Mouse (Mus musculus) forebrain, embryonic 13.5 days (tissue): ENCODE measurements around the gene Sorl1. TPM values are rescaled to one million over a fixed set of nuclear protein-coding genes. Genes with fewer than 3 reads are reported as not detected.

ENCODE experiments used
- ATAC-seq: fragments of 200-750 bp; cut with Nextera tagmentation; 2 replicates; pipeline ENCODE4 v1.8.0; 2017
- H3K27ac ChIP-seq: fragments of 300-500 bp; sonication (generic); 2 replicates; pipeline ENCODE4 v1.5.1; 2015; ENCODE audit warnings: inconsistent platforms, mild to moderate bottlenecking, moderate library complexity
- H3K27me3 ChIP-seq: fragments of 300-500 bp; sonication (generic); 2 replicates; pipeline ENCODE4 v1.6.1; 2015; ENCODE audit warnings: mild to moderate bottlenecking, inconsistent platforms
- H3K36me3 ChIP-seq: fragments of 300-500 bp; sonication (generic); 2 replicates; pipeline ENCODE4 v1.6.1; 2015; ENCODE audit warnings: mild to moderate bottlenecking, inconsistent platforms; ENCODE audit not compliant: poor library complexity, severe bottlenecking
- H3K4me1 ChIP-seq: fragments of 300-500 bp; sonication (generic); 2 replicates; pipeline ENCODE4 v1.6.1; 2015; ENCODE audit warnings: inconsistent platforms
- H3K4me2 ChIP-seq: fragments of 300-500 bp; sonication (generic); 2 replicates; pipeline ENCODE4 v1.6.1; 2015; ENCODE audit warnings: inconsistent platforms, mild to moderate bottlenecking, moderate library complexity
- H3K4me3 ChIP-seq: fragments of 300-500 bp; sonication (generic); 2 replicates; pipeline ENCODE4 v1.5.1; 2015; ENCODE audit warnings: mild to moderate bottlenecking, inconsistent platforms
- H3K9ac ChIP-seq: fragments of 300-500 bp; sonication (generic); 2 replicates; pipeline ENCODE4 v1.6.1; 2015; ENCODE audit warnings: mild to moderate bottlenecking, inconsistent platforms
- H3K9me3 ChIP-seq: fragments of 300-500 bp; sonication (generic); replicated peaks from 2 replicates; pipeline ENCODE4 v1.6.1; 2016; ENCODE audit warnings: inconsistent platforms
- WGBS: fragments of 180-500 bp; shearing (Covaris S2); methylation state at CpG from one replicate; pipeline ENCODE4 v1.1.7; 2015; 5-methylcytosine and 5-hydroxymethylcytosine counted together
- polyA plus RNA-seq: library from polyadenylated mRNA; unstranded; fragments of >200 nt; fragmentation: Nextera tagmentation; extraction: Ambion mirVana; gene quantifications from 2 replicates; pipeline ENCODE4 v1.2.1, GENCODE M21; 2015

Sorl1 gene
- polyA plus RNA-seq, 1 experiment from 2014 or later: 11.5 TPM

DNA sequence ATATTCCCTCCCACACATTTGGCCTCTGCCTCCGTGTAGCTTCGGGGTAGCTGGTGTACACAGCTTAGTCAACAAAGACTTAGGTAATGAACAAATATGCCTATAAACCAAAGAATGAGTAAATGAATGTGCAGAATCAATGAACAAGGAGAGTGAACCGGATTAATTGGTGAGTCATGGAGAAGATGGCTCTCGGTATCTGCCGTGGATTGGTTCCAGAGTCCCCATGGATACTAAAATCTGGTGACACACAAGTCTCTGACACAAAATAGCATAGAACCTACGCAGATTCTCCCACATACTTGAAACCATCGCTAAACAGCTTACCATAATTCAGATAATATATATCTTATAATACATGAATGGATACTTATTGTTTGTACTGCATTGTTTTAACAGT lies 22.8 kb downstream of the Sorl1 start:
- H3K4me1 ChIP-seq: peaks cover 18% of the 10 kb centered on the region
- H3K36me3 ChIP-seq: peaks cover 27% of the 10 kb centered on the region; the same call in 1 of the 2 replicates
- no peak overlapping the region for H3K4me3 ChIP-seq
- no peaks in the 10 kb centered on the region for H3K9me3 ChIP-seq
- no peak overlapping the region for H3K4me2 ChIP-seq
- no peak overlapping the region for H3K9ac ChIP-seq
- no peak for ATAC-seq
- no peak overlapping the region for H3K27ac ChIP-seq
- no peaks in the 10 kb centered on the region for H3K27me3 ChIP-seq
- WGBS: 76% methylated on average over 7 of the region's 7 CpGs

DNA sequence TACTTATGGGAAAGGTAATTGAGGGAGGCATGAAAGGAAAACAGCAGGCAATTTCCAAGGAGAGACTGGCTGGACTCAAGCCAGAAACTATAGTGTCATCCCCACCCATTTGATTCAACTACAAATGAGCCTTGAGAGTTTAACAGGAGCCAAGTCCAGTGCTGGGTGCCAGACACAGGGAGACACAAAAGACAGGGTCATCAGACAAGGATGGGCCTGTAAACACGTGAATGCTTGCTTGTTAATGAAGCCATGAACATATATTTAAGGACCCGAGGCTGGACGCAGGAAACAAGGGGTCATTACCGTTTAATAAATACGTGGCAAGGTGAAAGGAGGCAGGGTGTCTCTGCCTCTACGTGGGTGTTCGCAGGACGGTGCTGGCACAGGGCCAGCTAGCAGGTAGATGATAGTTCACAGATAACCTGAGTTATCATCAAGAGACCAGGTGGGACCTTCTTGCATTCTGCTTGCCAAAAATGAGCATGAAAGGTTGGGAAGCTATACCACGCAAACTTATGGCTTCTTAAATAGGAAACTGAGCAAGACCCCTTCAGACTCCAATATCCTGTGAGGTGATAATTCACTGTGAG lies 23.4 kb downstream of the Sorl1 start:
- no peaks in the 10 kb centered on the region for H3K9me3 ChIP-seq
- no peak overlapping the region for H3K9ac ChIP-seq
- H3K4me3 ChIP-seq: no peak overlapping the region
- 69% methylated on average over 9 of the region's 9 CpGs for WGBS
- peaks cover 31% of the 10 kb centered on the region; the same call in 1 of the 2 replicates for H3K36me3 ChIP-seq
- no peaks in the 10 kb centered on the region for H3K27me3 ChIP-seq
- H3K4me2 ChIP-seq: no peak overlapping the region
- ATAC-seq: 0 out of 2 replicates have a peak, but pooled peaks have one; percentile 38
- H3K27ac ChIP-seq: no peak overlapping the region
- H3K4me1 ChIP-seq: peaks cover 18% of the 10 kb centered on the region

DNA sequence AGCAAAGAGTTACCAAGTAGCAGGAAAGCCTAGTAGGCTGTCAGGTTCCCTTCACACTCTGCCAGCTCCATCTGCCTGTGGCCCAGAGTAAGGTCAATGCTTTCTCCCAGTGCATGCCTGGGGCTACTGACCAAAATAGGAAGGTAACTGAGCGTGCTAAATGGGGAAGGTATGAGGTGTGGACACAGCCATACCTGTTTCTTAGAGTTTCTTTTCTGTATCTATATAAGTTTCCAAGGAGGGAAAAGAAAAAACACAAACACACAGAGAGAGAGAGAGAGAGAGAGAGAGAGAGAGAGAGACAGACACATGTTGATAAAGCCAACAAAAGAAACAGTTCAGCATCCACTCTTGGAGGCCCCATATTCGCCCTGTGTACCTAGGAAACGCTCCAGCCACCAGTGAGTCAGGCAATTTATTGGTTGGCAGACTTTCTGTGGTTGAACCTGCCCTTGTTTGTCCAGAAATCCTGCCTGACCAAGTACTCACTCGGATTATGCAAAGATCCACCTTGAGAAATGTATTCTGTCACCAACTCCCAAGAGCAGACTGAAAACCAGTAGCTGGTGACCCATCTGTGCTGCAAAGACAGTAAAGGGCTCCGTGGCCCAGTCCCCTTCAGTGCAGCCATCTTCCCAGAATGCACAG lies 25.5 kb downstream of the Sorl1 start:
- 88% methylated on average over 5 of the region's 5 CpGs for WGBS
- no peak overlapping the region for H3K27ac ChIP-seq
- no peaks in the 10 kb centered on the region for H3K9me3 ChIP-seq
- ATAC-seq: no peak
- peaks cover 31% of the 10 kb centered on the region; the same call in 1 of the 2 replicates for H3K36me3 ChIP-seq
- H3K4me1 ChIP-seq: peaks cover 29% of the 10 kb centered on the region
- no peaks in the 10 kb centered on the region for H3K27me3 ChIP-seq
- H3K9ac ChIP-seq: no peak overlapping the region
- no peak overlapping the region for H3K4me3 ChIP-seq
- H3K4me2 ChIP-seq: no peak overlapping the region

- Histone ChIP-seq H3K9ac (no peak overlapping the region), H3K4me1 (peaks cover 29% of the 10 kb centered on the region), H3K4me2 (no peak overlapping the region), H3K9me3 (no peaks in the 10 kb centered on the region), H3K27ac (no peak overlapping the region), H3K27me3 (no peaks in the 10 kb centered on the region), H3K36me3 (peaks cover 35% of the 10 kb centered on the region; the same call in 1 of the 2 replicates), H3K4me3 (no peak overlapping the region)
- WGBS: 93% methylated on average over 8 of the region's 8 CpGs
- ATAC-seq: no peak
These were observed 26.2 kb downstream of the Sorl1 start for GRCm38 (mm10) chr9:42097731-42098473.

- Histone ChIP-seq H3K4me2 (no peak overlapping the region), H3K9me3 (no peaks in the 10 kb centered on the region), H3K27ac (no peak overlapping the region), H3K9ac (no peak overlapping the region), H3K4me1 (peaks cover 29% of the 10 kb centered on the region), H3K36me3 (peaks cover 39% of the 10 kb centered on the region; the same call in 1 of the 2 replicates), H3K4me3 (no peak overlapping the region), H3K27me3 (no peaks in the 10 kb centered on the region)
- 91% methylated on average over 7 of the region's 7 CpGs for WGBS
- ATAC-seq: no peak
These were observed 26.9 kb downstream of the Sorl1 start for GRCm38 (mm10) chr9:42097006-42097730.

DNA sequence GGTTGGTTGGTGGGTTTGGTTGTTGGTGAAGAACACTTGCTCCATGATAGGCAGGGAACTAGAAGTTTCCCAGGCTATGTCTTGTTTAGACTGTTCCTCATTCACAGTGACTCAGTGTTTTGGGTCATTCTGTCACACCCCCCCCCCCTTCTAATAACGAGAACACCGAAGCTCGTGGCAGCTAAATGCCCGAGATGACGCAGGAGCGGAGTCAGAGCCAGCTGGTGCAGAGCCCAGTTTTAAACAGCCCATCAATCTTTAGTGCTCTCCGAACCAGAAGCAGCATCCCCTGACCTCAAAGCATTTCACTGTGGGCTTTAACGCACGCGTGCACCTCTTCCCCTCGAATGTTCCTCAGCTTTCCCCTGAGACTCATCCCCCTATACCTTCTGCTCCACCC lies 29.3 kb downstream of the Sorl1 start:
- Histone ChIP-seq H3K4me2 (no peak overlapping the region), H3K27ac (no peak overlapping the region), H3K4me3 (no peak overlapping the region), H3K4me1 (peaks cover 14% of the 10 kb centered on the region), H3K27me3 (no peaks in the 10 kb centered on the region), H3K9ac (no peak overlapping the region), H3K36me3 (peaks cover 56% of the 10 kb centered on the region), H3K9me3 (no peaks in the 10 kb centered on the region)
- WGBS: 58% methylated on average over 11 of the region's 11 CpGs
- ATAC-seq: no peak

DNA sequence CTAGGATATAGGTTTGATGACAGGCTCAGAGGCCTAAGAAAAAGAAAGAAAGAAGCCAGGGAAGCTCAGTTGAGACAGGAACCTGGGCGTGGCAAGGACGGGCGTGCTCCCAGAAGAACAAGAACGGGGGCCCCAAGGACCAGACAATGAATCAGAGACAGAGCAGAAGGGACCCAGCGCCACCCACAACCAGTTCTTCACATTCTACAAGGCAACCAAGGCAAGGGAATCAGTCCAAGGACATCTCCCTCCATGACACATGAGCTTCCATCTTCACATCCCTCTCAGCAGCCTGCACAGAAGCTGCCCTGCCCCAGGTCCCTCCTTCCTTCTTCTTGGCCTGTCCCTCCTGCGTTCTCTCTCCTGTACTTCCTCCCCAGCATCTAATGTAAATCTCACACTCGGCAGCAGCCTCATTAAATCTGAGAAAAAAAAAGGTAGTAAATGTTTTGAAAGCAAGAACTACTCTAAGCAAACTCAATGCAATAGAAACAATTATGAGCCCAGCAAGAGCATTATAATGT lies 30.0 kb downstream of the Sorl1 start:
- Histone ChIP-seq H3K4me1 (peaks cover 11% of the 10 kb centered on the region), H3K4me3 (no peak overlapping the region), H3K9me3 (no peaks in the 10 kb centered on the region), H3K4me2 (no peak overlapping the region), H3K36me3 (peaks cover 59% of the 10 kb centered on the region), H3K9ac (no peak overlapping the region), H3K27me3 (no peaks in the 10 kb centered on the region), H3K27ac (no peak overlapping the region)
- ATAC-seq: no peak
- 82% methylated on average over 7 of the region's 7 CpGs for WGBS

- no peaks in the 10 kb centered on the region for H3K9me3 ChIP-seq
- no peaks in the 10 kb centered on the region for H3K27me3 ChIP-seq
- H3K9ac ChIP-seq: no peak overlapping the region
- no peak overlapping the region for H3K27ac ChIP-seq
- peaks cover 51% of the 10 kb centered on the region for H3K36me3 ChIP-seq
- no peak overlapping the region for H3K4me3 ChIP-seq
- no peak overlapping the region for H3K4me2 ChIP-seq
- WGBS: 94% methylated on average over 2 of the region's 2 CpGs
- H3K4me1 ChIP-seq: peaks cover 11% of the 10 kb centered on the region
- ATAC-seq: no peak
These were observed 31.3 kb downstream of the Sorl1 start for GRCm38 (mm10) chr9:42092749-42093148.

- H3K9me3 ChIP-seq: no peaks in the 10 kb centered on the region
- H3K9ac ChIP-seq: no peak overlapping the region
- peaks cover 11% of the 10 kb centered on the region for H3K4me1 ChIP-seq
- no peak overlapping the region for H3K4me2 ChIP-seq
- H3K4me3 ChIP-seq: no peak overlapping the region
- no peak for ATAC-seq
- peaks cover 39% of the 10 kb centered on the region for H3K36me3 ChIP-seq
- WGBS: 92% methylated on average over 4 of the region's 4 CpGs
- no peak overlapping the region for H3K27ac ChIP-seq
- H3K27me3 ChIP-seq: no peaks in the 10 kb centered on the region
These were observed 32.5 kb downstream of the Sorl1 start for GRCm38 (mm10) chr9:42091561-42091960.

DNA sequence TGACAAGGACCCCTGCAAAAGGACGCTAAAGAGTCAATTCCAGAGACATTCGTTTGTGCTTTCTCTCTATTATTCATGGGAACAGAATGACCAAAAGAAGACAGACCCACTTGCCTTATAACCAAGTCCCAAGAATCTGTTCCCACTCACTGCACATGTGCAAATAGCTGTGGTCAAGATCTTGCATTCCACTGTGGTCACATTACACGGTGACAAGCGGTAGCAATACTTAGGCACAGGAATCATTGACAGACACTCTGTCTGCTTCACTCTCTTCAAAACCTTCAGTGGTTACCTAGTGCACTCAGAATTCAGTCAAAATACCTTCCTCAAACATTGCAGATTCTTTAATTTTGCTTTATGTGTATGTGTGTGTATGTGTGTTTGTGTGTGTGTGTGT lies 36.2 kb downstream of the Sorl1 start:
- H3K36me3 ChIP-seq: peaks cover 28% of the 10 kb centered on the region
- no peak for ATAC-seq
- no peak overlapping the region for H3K4me3 ChIP-seq
- 90% methylated on average over 4 of the region's 4 CpGs for WGBS
- H3K4me2 ChIP-seq: no peak overlapping the region
- no peak overlapping the region for H3K27ac ChIP-seq
- no peaks in the 10 kb centered on the region for H3K4me1 ChIP-seq
- H3K27me3 ChIP-seq: no peaks in the 10 kb centered on the region
- H3K9me3 ChIP-seq: no peaks in the 10 kb centered on the region
- H3K9ac ChIP-seq: no peak overlapping the region

DNA sequence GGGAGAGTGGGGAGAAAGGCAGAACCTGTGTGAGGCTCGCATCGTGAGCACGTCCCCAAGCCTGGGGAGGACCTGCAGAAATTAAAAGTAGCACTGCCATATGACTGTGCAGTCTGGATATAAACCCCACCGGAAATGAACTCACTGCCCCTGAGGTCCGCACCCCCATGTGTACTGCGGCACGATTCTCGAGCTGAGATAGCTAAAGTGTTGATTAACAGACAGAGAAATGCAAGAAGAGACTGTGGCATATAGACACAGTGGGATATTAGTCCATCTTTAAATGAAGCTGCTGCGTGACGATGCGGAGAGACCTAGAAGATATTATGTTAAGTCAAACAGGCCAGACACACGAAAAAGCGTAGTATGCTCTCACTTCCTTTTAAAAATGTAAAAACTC lies 38.1 kb downstream of the Sorl1 start:
- Histone ChIP-seq H3K4me2 (no peak overlapping the region), H3K36me3 (peaks cover 19% of the 10 kb centered on the region; the same call in 1 of the 2 replicates), H3K4me1 (no peaks in the 10 kb centered on the region), H3K9ac (no peak overlapping the region), H3K4me3 (no peak overlapping the region), H3K27me3 (no peaks in the 10 kb centered on the region), H3K27ac (no peak overlapping the region), H3K9me3 (no peaks in the 10 kb centered on the region)
- no peak for ATAC-seq
- 97% methylated on average over 13 of the region's 13 CpGs for WGBS
